Mouse (Mus musculus): ENCODE data around the gene Hus1b. TPM values are rescaled to one million over a fixed set of nuclear protein-coding genes. Genes with fewer than 3 reads are reported as not detected.
A peak's percentile ranks its signal among the peaks of the same experiment; 100 is the strongest.

Hus1b gene
- 0.55 TPM in 1 of 2 replicates, not detected in the other for total RNA-seq (2017)

DNA sequence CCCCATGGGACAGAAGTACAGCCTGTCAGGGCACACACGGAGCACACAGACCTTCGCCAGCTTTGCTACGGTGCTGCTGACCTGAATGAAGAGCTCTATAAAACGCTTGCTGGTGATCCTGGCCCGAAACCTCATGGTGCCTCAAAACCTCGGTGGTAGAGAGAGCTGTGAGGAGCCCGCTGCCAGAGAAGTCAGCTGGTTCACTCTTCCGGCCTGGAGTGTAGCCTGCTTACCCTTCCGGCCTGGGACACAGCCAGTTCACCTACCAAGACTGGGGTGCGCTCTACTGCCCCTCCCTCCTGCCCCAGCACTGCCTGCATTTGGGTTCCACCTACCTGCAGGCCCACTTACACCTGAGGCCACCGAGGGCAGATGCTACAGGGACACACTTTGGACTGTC lies at the start of gene Hus1b:
TSS of gene Hus1b (minus strand) at position 220 of the 400 bp plus-strand sequence.
- ATAC-seq (replicated peaks; ENCODE audit: low read depth, poor library complexity, severe bottlenecking) = no peak

DNA sequence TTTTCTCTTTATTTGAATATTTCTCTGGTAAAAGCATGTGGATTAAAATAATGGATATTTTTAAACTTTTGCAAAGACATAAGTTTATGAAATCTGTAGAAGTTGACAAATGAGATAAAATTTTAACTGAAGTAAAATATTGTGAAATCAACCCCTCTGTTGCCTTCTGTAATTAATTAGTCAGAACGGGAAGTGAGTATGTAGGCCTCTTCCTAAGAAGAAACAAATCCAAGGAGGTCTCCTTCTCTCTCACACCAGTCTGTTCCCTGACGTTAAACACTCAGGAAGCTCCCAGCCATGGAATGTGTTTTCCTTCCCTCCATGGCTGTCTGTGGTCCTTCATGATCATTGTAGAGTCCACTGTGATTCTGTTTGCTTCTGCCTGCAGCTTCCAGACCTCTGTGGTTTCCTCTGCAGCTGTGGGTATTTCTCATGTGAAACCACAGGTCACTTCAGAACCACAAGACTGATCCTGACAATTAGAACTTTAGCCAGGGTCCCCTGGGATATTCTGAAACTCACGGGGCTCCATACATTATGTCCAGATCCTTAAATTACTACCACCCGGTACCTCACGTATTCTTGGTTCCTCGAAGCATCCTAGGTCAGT lies 46.8 kb upstream of the Hus1b start:
- peak; percentile 84 for ATAC-seq (replicated peaks; ENCODE audit: low read depth, poor library complexity, severe bottlenecking)

DNA sequence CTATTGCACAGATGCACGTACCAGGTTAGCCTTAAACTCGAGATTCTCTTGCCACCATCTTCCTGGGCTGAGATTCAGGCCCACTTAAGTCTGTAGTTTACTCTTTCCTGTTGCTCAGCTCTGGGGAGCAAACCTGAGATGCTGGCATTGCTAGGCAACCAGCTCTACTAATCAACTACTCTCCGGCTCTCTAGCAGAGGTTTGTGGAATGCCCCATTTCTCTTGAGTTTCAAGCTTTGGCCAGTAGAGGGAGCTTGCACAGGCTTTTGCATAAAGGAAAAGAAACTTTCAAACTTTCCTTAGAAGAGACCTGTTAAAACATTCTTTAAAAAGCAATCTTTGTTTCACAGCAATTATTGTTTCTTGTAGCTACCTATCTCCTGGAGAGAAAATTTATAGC lies 46.3 kb upstream of the Hus1b start:
- ATAC-seq (replicated peaks; ENCODE audit: low read depth, poor library complexity, severe bottlenecking) = peak; percentile 65

DNA sequence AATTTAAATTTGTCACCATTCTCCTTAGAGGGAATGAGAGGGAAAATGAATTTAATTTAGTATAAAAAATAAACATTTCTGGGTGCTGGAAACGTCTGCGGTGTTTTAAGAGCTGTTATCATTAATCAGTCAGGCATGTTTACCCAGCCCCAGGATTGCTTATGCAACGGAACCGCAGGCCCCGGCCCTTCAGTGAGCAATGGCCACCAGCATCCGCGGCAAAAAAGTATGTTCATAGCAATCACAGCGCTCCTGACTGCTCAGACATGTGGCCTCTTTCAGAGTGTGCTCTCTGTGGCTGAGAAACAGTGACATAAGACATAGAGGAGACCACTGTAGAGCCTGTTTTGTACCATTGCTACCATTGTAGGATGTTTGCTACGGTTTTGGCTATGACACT lies 42.7 kb upstream of the Hus1b start:
- ATAC-seq (replicated peaks; ENCODE audit: low read depth, poor library complexity, severe bottlenecking) = no peak

DNA sequence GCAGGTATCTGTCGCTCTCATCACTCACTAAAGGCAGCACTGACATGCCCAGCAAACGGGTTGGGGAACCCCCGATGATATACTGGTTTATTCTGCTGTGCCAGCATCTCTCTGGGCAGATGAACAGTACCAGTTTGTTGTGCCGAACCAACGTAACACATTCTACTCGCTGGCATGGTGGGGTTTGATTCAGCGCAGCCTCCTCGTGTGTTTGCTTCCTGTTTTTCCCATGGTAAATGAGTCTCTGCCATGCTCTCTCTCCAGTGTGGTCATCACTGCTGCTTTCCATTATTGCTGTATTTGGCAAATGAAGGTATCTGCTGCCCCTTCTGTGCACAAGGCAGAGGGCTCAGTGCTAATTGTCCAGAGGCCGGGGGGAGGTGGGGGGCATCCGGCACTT lies 42.2 kb upstream of the Hus1b start:
- ATAC-seq (replicated peaks; ENCODE audit: low read depth, poor library complexity, severe bottlenecking) = no peak

DNA sequence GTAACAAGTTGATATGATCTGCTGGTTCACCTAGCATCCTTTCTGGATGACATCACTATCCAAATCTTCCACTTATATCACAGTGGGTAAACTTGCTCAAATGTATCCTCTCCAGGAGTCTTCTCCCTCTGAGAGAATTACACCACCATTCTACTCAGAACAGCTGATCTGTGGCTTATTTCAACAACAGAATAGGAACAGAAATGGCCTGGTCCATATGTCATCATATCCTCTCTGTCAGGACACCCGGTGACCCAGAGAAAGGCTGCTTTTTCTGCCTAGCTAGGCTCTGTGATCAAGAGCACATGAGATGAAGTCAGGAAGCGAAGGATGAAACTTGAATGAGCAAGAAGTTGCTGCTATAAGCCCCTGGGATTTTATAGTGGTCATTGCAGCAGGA lies 40.1 kb upstream of the Hus1b start:
- ATAC-seq (replicated peaks; ENCODE audit: low read depth, poor library complexity, severe bottlenecking) = peak; percentile 56

DNA sequence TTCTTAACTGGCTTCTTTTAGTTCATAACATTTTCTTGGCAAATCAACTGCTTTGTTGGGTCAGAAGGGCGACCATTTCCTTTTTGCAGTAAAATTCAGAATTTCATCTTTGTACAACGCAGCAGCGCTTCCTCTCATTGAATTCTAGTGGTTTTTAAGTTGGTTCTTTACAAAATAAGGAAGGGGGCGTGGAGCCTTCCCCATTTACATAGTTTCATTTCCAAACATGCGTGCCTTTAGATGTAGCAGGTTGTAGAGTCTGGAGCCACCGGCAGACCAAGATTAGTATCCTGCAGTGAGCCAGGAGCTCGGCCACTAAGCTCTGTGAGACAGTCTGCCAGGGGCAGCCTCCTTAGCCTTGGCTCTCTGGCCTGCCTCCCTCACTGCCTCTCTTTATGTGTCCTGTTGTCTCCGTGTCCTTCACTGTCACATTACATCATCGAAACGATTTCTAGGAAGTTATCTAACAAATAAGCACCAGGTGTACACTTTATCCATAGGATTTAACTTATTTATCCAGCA lies 39.4 kb upstream of the Hus1b start:
- ATAC-seq (replicated peaks; ENCODE audit: low read depth, poor library complexity, severe bottlenecking) = peak; percentile 56

DNA sequence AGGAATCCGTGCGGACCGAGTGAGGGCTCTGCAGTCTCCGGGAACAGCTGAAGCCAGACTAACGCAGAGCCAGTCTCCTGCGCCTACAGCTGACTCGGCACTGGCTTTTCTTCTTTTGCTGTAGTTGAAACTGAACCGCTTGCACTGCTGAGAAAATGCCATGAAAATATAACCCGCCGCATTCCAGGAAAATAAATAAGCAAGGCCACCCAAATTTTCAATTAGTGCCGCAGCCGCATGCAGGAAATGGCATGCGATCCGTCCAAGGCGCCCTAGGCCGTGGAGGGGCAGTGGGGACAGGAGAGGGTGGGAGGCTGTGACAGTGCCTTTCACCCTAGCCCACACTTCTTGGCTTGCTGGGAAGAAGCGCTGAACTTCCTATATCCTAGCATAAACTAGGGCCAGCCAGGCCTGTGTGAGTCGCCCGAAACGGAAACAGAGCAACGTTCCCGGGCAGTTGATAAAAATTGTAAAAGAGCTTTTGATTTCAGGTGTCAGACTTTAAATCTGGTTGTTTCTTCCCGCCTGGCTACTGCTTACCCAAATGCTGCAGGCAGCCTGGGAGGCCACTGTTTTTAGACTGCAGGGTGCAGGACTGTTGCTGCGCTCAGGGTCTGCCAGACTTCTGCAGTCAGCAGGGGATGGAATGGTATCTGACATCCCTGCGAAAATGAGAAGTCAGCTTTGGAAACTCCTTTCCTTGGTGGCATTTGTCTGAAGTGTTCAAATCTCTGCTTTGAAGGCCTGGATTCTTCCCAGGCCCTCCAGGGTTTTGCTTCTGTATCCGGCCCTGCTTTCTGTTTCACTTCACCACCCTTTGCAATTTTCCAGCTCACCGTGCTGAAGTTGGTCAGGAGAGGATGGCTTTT lies 38.3 kb upstream of the Hus1b start:
- ATAC-seq (replicated peaks; ENCODE audit: low read depth, poor library complexity, severe bottlenecking) = peak; percentile 23

DNA sequence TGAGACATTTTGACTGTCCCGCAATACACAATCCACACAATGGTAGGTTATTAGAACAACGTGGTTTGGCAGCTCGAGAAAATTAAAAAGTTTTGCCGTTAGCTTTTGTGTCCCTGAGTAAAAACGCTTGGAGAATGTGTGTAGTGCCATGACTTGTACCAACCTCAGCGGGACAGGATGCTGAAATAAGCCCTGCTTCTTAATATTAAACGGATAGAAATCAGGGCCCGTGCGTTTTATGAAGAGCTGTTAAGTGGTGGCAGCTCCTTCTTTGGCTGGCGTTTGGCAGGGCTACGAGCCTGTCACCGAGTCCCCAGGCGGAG lies 37.7 kb upstream of the Hus1b start:
- no peak for ATAC-seq (replicated peaks; ENCODE audit: low read depth, poor library complexity, severe bottlenecking)

DNA sequence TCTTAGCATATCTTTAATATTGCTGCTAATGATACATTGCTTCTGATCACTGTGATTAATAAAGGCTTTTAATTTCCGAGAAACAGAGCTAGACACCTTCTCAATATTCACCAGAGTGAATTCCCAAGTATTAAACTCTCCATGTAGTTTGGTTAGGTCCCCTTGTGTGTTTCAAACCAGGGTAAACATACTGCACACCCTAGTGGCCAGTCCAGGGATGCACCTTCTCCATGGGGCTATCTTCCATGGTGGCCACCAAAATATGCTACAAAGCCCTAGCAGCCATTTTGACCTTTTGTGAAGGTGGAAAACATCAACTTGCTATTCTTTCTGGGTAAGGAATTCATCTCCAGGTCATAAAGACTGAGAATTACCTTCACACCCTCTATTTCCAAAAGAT lies 34.1 kb upstream of the Hus1b start:
- ATAC-seq (replicated peaks; ENCODE audit: low read depth, poor library complexity, severe bottlenecking) = peak; percentile 93

DNA sequence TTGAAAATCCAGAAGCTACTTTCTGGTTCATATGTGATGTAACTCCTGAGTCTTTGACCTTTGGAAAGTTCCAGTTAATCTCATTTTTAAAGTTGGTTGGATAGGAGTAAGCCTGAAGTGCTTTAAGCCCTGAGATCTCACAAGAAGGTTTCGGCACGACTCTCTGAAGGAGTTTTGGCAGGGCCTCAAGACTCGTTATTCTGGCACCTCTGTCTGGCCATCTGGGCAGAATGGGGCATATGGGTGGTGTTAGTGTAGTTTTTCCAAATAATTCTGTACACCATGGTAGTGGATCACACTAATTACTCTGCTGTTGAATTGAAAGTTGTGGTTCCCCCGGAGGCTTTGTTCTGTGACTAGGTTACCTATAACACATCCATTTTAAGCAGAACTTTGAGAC lies 30.7 kb upstream of the Hus1b start:
- ATAC-seq (replicated peaks; ENCODE audit: low read depth, poor library complexity, severe bottlenecking) = no peak

DNA sequence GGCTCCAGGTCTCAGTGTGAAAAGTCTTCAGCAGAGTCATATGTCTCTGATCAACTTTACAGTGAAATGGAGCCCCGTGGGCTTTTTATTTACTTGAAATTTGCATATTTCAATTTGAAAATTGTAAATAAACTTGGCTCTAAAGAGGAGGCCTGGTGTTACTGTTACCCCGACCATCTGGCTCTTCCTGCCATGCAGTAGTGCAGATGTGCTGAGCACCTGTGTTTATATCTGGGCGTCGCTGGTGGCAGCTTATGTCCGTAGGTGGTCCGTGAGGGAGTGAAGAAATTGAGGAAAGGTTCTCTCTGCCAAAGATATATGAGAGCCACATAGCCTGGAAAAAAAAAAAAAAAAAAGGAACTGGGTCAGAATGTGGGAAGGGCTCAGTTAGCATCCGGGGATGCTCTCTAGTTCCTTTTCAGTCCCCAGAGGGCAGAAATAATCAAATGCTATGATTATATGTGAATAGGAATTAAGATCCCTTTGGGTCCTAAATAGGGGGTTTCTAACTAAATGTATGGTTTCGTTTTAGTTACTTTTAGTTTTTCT lies 29.1 kb upstream of the Hus1b start:
- ATAC-seq (replicated peaks; ENCODE audit: low read depth, poor library complexity, severe bottlenecking) = no peak

DNA sequence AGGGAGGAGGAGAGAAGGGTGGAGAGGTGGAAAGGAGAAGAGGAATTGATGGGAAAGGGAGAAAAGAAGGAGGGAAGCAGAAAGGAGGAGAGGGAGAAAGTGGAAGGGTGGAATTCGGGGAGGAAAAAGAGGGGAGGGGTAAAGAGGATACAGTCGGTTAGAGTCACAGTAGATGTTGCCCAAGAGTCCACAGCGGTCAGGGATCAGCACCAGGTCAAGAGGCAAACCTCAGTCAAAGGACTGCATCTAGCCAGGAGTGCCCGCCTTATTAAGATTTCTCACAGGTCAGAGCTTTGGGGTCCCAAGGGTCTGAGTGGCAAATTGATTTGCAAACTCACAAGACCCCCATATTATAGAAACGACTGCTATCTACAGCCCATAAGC lies 26.7 kb upstream of the Hus1b start:
- no peak for ATAC-seq (replicated peaks; ENCODE audit: low read depth, poor library complexity, severe bottlenecking)

DNA sequence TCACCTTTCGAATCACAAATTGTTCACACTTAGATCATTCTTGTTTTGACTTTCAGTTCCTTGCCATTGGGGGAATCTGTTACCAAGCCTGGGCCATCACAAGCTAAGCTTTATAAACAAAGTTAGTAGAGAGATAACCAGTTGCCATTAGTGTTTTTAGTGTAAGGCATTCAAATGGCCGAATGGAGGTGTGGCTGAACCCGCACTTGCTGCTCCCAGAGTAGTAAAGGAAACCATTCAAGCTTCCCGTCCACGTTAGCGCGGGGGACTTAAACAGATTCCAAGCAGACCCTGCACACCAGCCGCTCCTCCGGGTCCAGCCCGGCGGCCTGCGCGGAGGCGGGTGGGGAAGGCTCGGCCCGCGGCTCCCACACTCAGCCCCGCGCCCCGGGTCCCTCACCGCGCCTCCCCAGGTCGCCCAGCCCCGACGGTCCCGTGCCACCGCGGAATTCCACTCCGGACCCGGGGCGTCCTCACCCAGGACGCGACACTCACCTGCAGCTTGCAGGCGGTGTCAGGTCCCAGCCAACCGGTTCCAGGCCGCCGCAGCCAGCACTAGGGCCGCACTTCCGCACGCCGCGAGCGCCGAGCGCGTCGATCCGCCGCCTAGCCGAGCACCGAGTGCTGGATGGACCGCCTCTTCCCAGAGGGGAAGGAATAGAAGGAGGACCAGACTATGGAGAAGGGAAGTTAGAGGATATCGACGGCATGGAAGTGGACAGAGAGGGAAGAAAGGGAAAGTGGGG lies 26.1 kb upstream of the Hus1b start, which contains the start of the genes Exoc2 and Gm5447:
TSS of gene Exoc2 (minus strand) at position 593 of the 746 bp plus-strand sequence.
TSS of gene Gm5447 (plus strand) at position 704 of the 746 bp plus-strand sequence.
- ATAC-seq (replicated peaks; ENCODE audit: low read depth, poor library complexity, severe bottlenecking) = peak; percentile 78

DNA sequence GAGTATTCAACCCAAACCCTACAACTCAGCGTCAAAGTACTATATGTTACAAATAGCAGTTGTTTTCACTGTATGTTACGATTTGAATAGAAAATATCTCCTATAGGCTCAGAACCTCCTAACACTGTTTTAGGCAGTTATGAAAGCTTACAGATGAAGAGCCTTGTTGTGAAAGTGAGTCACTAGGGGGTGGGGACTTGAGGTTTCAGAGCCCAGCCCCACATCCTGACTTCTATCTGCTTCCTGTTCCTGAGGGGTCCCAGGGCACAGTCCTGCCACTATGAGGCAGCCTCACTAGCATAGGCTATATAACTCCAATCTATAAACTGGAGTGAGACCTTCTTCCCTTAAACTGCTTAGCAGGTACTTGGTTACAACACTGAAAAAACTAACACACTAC lies 24.5 kb upstream of the Hus1b start:
- ATAC-seq (replicated peaks; ENCODE audit: low read depth, poor library complexity, severe bottlenecking) = peak; percentile 92

DNA sequence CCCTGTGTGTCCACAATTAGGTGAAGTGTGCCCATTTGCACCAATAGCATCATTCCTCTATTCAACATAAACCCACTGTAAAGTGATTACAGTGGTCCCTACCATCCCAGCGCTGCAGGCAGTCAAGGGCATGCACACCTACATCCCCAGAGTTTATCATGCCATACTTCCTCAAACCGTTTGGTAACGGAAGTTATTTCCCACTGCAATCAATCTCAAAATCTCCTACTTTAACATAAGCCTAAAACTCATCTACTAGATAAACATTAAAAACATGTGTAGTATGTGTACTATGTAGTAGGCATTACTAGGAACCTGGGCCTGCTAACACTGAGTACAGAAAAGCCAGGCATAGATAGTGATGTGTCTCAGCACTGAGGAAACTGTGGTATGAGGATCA lies 23.5 kb upstream of the Hus1b start:
- ATAC-seq (replicated peaks; ENCODE audit: low read depth, poor library complexity, severe bottlenecking) = no peak

DNA sequence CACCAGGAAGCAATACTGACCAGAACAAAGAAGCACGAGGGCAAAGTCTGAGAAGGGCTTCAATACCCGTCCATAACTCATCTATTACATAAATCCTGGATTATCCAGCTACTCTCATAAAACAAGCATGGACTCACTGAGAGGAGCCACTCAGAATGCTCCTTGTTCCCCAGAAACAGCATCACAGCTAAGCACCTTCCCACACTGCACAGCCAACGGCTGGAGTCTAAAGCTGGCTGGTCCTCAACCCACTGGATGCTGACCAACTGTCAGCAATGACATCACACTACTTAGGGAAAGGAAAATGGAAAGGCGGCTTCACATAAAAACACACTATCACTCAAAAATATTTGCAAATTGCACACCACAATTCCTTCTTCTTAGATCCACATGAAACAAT lies 20.8 kb upstream of the Hus1b start:
- no peak for ATAC-seq (replicated peaks; ENCODE audit: low read depth, poor library complexity, severe bottlenecking)

DNA sequence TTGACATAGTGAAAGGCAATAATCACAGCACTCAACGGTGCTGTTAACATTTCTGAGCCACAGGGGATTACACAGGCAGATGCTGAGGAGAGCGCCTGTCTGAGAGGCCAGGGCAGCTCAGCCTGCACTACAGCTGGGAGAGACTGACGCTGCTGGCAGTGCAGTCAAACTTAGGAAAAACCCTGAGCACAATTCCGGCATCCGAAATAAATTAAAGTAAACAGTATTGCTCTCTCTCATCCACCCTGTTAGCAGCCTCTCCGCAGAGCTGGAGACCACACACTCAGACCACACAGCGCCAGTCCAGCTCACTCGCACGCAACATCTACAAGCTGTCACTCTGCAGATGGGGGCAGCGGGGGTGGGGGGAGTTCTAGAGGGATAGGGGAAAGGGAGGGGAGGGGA lies 18.9 kb upstream of the Hus1b start:
- no peak for ATAC-seq (replicated peaks; ENCODE audit: low read depth, poor library complexity, severe bottlenecking)

DNA sequence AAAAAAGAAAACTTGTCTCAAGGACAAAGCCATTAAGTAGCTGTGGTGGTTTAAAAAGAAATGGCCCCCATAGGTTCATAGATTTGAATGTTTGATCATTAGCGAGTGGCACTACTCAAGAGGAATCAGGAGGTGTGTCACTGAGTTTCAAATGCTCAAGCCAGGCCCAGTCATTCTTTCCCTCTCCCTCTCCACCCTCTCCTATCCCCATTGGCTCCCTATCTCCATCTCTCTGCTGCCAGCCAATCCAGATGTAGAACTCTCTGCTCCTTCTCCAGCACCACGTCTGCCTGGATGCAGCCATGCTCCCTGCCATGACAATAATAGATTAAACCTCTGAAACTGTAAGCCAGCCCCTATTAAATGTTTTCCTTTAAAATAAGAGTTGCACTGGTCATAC lies 14.4 kb upstream of the Hus1b start:
- ATAC-seq (replicated peaks; ENCODE audit: low read depth, poor library complexity, severe bottlenecking) = no peak

DNA sequence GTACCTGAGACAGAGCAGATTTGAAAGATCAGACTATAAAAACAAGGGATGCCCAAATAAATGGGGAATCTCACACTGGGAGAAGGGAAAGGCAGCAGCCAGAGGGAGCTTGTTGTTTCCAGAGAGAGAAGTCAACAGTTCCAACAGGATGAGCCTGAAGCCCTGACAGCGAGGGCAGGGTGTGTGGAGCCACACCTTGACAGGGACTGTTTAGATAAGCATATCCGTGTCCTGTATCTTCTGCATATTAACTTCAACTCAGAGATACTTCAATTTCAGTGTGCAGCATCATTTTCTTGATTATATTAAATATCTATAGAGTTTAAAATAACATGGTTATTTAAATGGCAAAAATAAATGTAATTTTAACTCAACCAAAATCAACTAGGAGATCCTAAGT lies 13.2 kb upstream of the Hus1b start:
- no peak for ATAC-seq (replicated peaks; ENCODE audit: low read depth, poor library complexity, severe bottlenecking)

DNA sequence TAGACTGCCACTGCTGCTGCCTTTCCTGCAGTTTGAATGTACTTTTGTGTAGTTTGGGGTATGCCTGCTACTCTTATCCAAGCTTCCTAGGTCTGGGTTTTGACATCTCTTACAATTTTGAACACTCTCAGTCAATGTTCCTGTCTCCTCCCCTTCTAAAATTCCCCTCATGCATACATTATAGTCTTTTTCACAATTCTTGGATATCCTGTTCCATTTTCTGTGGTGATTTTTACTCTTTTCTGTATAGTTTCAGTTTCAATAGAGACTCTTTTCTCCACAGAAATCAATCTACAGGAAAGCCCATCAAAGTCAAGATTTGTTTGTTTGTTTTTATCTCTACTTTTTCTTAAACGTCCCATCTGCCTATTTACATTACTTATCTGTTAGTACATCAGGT lies 6.0 kb upstream of the Hus1b start:
- no peak for ATAC-seq (replicated peaks; ENCODE audit: low read depth, poor library complexity, severe bottlenecking)
